Mouse (Mus musculus) neural tube, embryonic 11.5 days (tissue): Measurements from ENCODE around the gene Flcn. TPM values are rescaled to one million over a fixed set of nuclear protein-coding genes. Genes with fewer than 3 reads are reported as not detected.

Source experiments
- ATAC-seq: fragments of 200-750 bp; cut with Nextera tagmentation; 2 replicates; pipeline ENCODE4 v1.8.0; 2017; ENCODE audit warnings: moderate number of reproducible peaks, mild to moderate bottlenecking, moderate TSS enrichment, moderate library complexity; ENCODE audit not compliant: insufficient read depth, low FRiP score, low TSS enrichment
- DNase-seq: peaks from one replicate; pipeline ENCODE4 v3.0.0-alpha.2; 2015; ENCODE audit warnings: low spot score
- H3K27ac ChIP-seq: fragments of 300-500 bp; sonication (generic); 2 replicates; pipeline ENCODE4 v1.5.1; 2014; ENCODE audit warnings: low read depth, mild to moderate bottlenecking, low read length
- H3K27me3 ChIP-seq: fragments of 300-500 bp; sonication (generic); 2 replicates; pipeline ENCODE4 v1.6.1; 2014; ENCODE audit warnings: mild to moderate bottlenecking, low read length, mixed read lengths; ENCODE audit not compliant: control insufficient read depth, insufficient read depth
- H3K36me3 ChIP-seq: fragments of 300-500 bp; sonication (generic); 2 replicates; pipeline ENCODE4 v1.6.1; 2014; ENCODE audit warnings: mild to moderate bottlenecking, low read length, moderate library complexity, mixed read lengths; ENCODE audit not compliant: control insufficient read depth, insufficient read depth
- H3K4me1 ChIP-seq: fragments of 300-500 bp; sonication (generic); 2 replicates; pipeline ENCODE4 v1.6.1; 2014; ENCODE audit warnings: low read length, mixed read lengths; ENCODE audit not compliant: control insufficient read depth, insufficient read depth
- H3K4me2 ChIP-seq: fragments of 300-500 bp; sonication (generic); 2 replicates; pipeline ENCODE4 v1.6.1; 2014; ENCODE audit warnings: low read depth, mild to moderate bottlenecking, moderate library complexity
- H3K4me3 ChIP-seq: fragments of 300-500 bp; sonication (generic); 2 replicates; pipeline ENCODE4 v1.5.1; 2014; ENCODE audit warnings: low read depth, low read length
- H3K9ac ChIP-seq: fragments of 300-500 bp; sonication (generic); 2 replicates; pipeline ENCODE4 v1.6.1; 2014; ENCODE audit warnings: mild to moderate bottlenecking, low read length
- H3K9me3 ChIP-seq: fragments of 300-500 bp; sonication (generic); 2 replicates; pipeline ENCODE4 v1.6.1; 2016; ENCODE audit warnings: low read length; ENCODE audit not compliant: control insufficient read depth
- WGBS: fragments of 180-500 bp; shearing (Covaris S2); extraction: QIAGEN DNeasy Blood & Tissue Kit; methylation state at CpG from one replicate; pipeline ENCODE4 v1.1.7; 2014; 5-methylcytosine and 5-hydroxymethylcytosine counted together
- polyA plus RNA-seq: library from polyadenylated mRNA; unstranded; fragments of >200 nt; fragmentation: Nextera tagmentation; extraction: Ambion mirVana; gene quantifications from 2 replicates; pipeline ENCODE4 v1.2.1, GENCODE M21; 2014

Flcn gene
- polyA plus RNA-seq, 1 experiment from 2014 or later: 30.9 TPM

- Histone ChIP-seq H3K27ac (no peak overlapping the region), H3K36me3 (peaks cover 11% of the 10 kb centered on the region), H3K9ac (no peak overlapping the region), H3K9me3 (no peaks in the 10 kb centered on the region), H3K4me3 (no peak overlapping the region), H3K27me3 (no peaks in the 10 kb centered on the region), H3K4me2 (no peak overlapping the region), H3K4me1 (no peaks in the 10 kb centered on the region)
- WGBS: 93% methylated on average over 5 of the region's 5 CpGs
- ATAC-seq (no peak), DNase-seq (no peak)
Measured at GRCm38 (mm10) chr11:59745851-59746250, 64.0 kb downstream of the Flcn start.

GRCm38 (mm10) chr11:59744374-59744773 is 65.4 kb downstream of the Flcn start:
- H3K36me3 ChIP-seq: peaks cover 12% of the 10 kb centered on the region
- H3K27me3 ChIP-seq: no peaks in the 10 kb centered on the region
- WGBS: 95% methylated on average over 4 of the region's 4 CpGs
- H3K4me1 ChIP-seq: no peaks in the 10 kb centered on the region
- DNase-seq: no peak
- no peak overlapping the region for H3K4me3 ChIP-seq
- no peak overlapping the region for H3K4me2 ChIP-seq
- ATAC-seq: no peak
- H3K9ac ChIP-seq: no peak overlapping the region
- no peaks in the 10 kb centered on the region for H3K9me3 ChIP-seq
- no peak overlapping the region for H3K27ac ChIP-seq

- Histone ChIP-seq H3K9ac (no peak overlapping the region), H3K4me2 (no peak overlapping the region), H3K36me3 (peaks cover 12% of the 10 kb centered on the region), H3K27ac (no peak overlapping the region), H3K4me1 (no peaks in the 10 kb centered on the region), H3K9me3 (no peaks in the 10 kb centered on the region), H3K27me3 (no peaks in the 10 kb centered on the region), H3K4me3 (no peak overlapping the region)
- DNase-seq (no peak), ATAC-seq (no peak)
- 100% methylated on average over 1 of the region's 1 CpGs for WGBS
Measured at GRCm38 (mm10) chr11:59743712-59744111, 66.1 kb downstream of the Flcn start.

GRCm38 (mm10) chr11:59743307-59743706 is 66.5 kb downstream of the Flcn start:
- H3K9me3 ChIP-seq: no peaks in the 10 kb centered on the region
- H3K36me3 ChIP-seq: peaks cover 12% of the 10 kb centered on the region
- no peaks in the 10 kb centered on the region for H3K27me3 ChIP-seq
- no peak for ATAC-seq
- H3K27ac ChIP-seq: no peak overlapping the region
- no peak overlapping the region for H3K4me2 ChIP-seq
- no peak for DNase-seq
- H3K4me1 ChIP-seq: no peaks in the 10 kb centered on the region
- no peak overlapping the region for H3K4me3 ChIP-seq
- 93% methylated on average over 2 of the region's 2 CpGs for WGBS
- no peak overlapping the region for H3K9ac ChIP-seq

- DNase-seq: no peak
- Histone ChIP-seq H3K4me2 (no peak overlapping the region), H3K4me1 (no peaks in the 10 kb centered on the region), H3K27me3 (no peaks in the 10 kb centered on the region), H3K4me3 (no peak overlapping the region), H3K9me3 (no peaks in the 10 kb centered on the region), H3K36me3 (peaks cover 13% of the 10 kb centered on the region), H3K9ac (no peak overlapping the region), H3K27ac (no peak overlapping the region)
- no peak for ATAC-seq
- WGBS: 95% methylated on average over 5 of the region's 5 CpGs
Measured at GRCm38 (mm10) chr11:59741915-59742314, 67.9 kb downstream of the Flcn start.

Other genes starting within 250 kb of the Flcn start
- gene Olfr222, start 233.8 kb downstream of the Flcn start, polyA plus RNA-seq: not detected in 2 replicates
- gene Olfr223, start 216.7 kb downstream of the Flcn start, polyA plus RNA-seq: not detected in 2 replicates
- gene Mprip, start 148.7 kb downstream of the Flcn start, polyA plus RNA-seq: 87.6 and 91.3 TPM in 2 replicates
- 0.60 and 0.69 TPM in 2 replicates for gene Pld6, start 22.4 kb downstream of the Flcn start, polyA plus RNA-seq
- 40.6 and 44.5 TPM in 2 replicates for gene Nt5m, start 29.4 kb upstream of the Flcn start, polyA plus RNA-seq
- 247 and 252 TPM in 2 replicates for gene Cops3, start 29.8 kb upstream of the Flcn start, polyA plus RNA-seq
- 44.2 and 45.0 TPM in 2 replicates for gene Med9, start 138.2 kb upstream of the Flcn start, polyA plus RNA-seq
- gene Rasd1, start 154.9 kb upstream of the Flcn start, polyA plus RNA-seq: 1.2 and 1.7 TPM in 2 replicates
- 6.9 and 7.3 TPM in 2 replicates for gene Pemt, start 236.5 kb upstream of the Flcn start, polyA plus RNA-seq